Mouse (Mus musculus) layer of hippocampus, postnatal 25 days (tissue): ENCODE data around the gene Gm10666. TPM values are rescaled to one million over a fixed set of nuclear protein-coding genes. Genes with fewer than 3 reads are reported as not detected.
"Not testable (repeated sequence)": the region's sequence is repeated elsewhere in the genome, so short reads cannot be mapped to it uniquely, and the experiment has no call there.

Experiments
- DNase-seq, 2 experiments: peaks; one replicate each; pipeline ENCODE4 v3.0.0; 2022; ENCODE audit warnings: mixed read lengths in 2 of 2, low spot score in 1 of 2; ENCODE audit errors: extremely low spot score in 1 of 2
- total RNA-seq, 2 experiments: library from RNA; stranded (reverse); gene quantifications; 2 replicates each; pipeline ENCODE4 v1.2.3; 2021

Gene Gm10666
- not detected for total RNA-seq

DNA sequence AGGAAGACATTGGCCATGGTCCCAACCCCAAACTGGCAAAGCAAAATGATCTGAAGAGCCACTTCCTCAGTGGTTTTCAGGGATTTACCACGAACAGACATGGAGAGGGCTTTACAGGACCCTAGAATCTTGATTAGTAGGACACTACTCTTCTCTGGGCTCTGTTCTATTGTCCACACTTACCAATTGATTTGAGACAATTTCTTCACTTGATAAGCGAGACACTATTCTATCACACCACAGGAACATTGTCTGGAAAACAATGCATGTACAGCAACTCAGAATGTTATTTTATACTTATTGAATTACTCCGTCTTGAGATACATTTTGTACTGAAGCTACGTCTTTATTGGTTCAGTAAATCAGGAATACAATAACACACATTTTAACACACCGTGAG lies at the start of gene Gm10666:
TSS of gene Gm10666 (minus strand) at position 101 of the 400 bp plus-strand sequence.
- DNase-seq: not testable (repeated sequence)

DNA sequence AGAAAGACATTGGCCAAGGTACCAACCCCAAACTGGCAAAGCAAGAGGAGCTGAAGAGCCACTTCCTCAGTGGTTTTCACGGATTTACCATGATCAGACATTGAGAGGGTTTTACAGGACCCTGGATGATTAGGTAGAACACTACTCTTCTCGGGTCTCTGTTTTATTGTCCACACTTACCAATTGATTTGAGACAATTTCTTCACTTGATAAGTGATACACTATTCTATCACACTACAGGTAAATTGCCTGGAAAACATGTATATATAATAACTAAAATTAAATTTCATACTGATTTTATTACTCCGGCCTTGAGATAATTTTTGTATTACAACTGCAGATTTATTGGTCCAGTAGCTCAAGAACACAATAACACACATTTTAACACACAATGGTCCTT lies 29.4 kb upstream of the Gm10666 start, which contains the start of gene Vmn1r142:
TSS of gene Vmn1r142 (minus strand) at position 101 of the 400 bp plus-strand sequence.
- DNase-seq: not testable (repeated sequence)

DNA sequence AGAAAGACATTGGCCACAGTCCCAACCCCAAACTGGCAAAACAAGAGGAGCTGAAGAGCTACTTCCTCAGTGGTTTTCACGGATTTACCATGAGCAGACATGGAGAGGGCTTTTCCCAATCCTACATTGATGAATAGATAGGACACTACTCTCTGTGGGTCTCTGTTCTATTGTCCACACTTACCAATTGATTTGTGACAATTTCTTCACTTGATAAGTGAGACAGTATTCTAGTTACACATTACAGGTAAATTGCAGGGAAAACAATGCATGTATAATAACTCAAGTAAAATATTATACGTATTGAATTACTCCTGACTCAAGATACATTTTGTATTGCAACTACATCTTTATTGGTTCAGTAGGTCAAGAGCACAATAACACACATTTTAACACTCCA lies 16.4 kb downstream of the Gm10666 start, which contains the start of gene Gm16451:
TSS of gene Gm16451 (minus strand) at position 101 of the 400 bp plus-strand sequence.
- not testable (repeated sequence) for DNase-seq

Other genes with a start within 250 kb of the Gm10666 start
- gene Gm5891, start 213.4 kb downstream of the Gm10666 start, total RNA-seq: not detected
- not detected for gene Vmn1r137, start 140.2 kb downstream of the Gm10666 start, total RNA-seq
- gene Vmn1r138, start 105.8 kb downstream of the Gm10666 start, total RNA-seq: not detected
- gene Gm6176, start 78.4 kb downstream of the Gm10666 start, total RNA-seq: not detected
- not detected for gene Vmn1r139, start 65.7 kb downstream of the Gm10666 start, total RNA-seq
- not detected for gene Gm16451, start 16.5 kb downstream of the Gm10666 start, total RNA-seq
- not detected for gene Vmn1r142, start 29.3 kb upstream of the Gm10666 start, total RNA-seq
- gene Vmn1r143, start 54.6 kb upstream of the Gm10666 start, total RNA-seq: not detected
- not detected for gene Gm8653, start 66.5 kb upstream of the Gm10666 start, total RNA-seq
- not detected for gene Gm8453, start 94.7 kb upstream of the Gm10666 start, total RNA-seq
- gene Gm4187, start 195.0 kb upstream of the Gm10666 start, total RNA-seq: not detected
- gene Gm8660, start 236.3 kb upstream of the Gm10666 start, total RNA-seq: not detected